Mouse (Mus musculus): ENCODE data around the gene Frmd4b.
"Not testable (repeated sequence)": the region's sequence is repeated elsewhere in the genome, so short reads cannot be mapped to it uniquely, and the experiment has no call there.

The Frmd4b gene

GRCm38 (mm10) chr6:97289316-97289820, 328.0 kb downstream of the Frmd4b start:
- no peak for DNase-seq (ENCODE audit: low read depth)

GRCm38 (mm10) chr6:97288047-97288855, 329.1 kb downstream of the Frmd4b start:
- DNase-seq (ENCODE audit: low read depth), result no peak

- no peak for DNase-seq (ENCODE audit: low read depth)
Observed at GRCm38 (mm10) chr6:97286332-97286731, 331.0 kb downstream of the Frmd4b start.

GRCm38 (mm10) chr6:97283676-97284075, 333.7 kb downstream of the Frmd4b start:
- DNase-seq (ENCODE audit: low read depth), result no peak

GRCm38 (mm10) chr6:97278878-97279277, 338.5 kb downstream of the Frmd4b start:
- no peak for DNase-seq (ENCODE audit: low read depth)

- peak; percentile 34 for DNase-seq (ENCODE audit: low read depth)
Observed at GRCm38 (mm10) chr6:97278014-97278787, 339.1 kb downstream of the Frmd4b start.

- no peak for DNase-seq (ENCODE audit: low read depth)
Observed at GRCm38 (mm10) chr6:97276890-97277497, 340.3 kb downstream of the Frmd4b start.

GRCm38 (mm10) chr6:97276366-97276765, 341.0 kb downstream of the Frmd4b start:
- DNase-seq (ENCODE audit: low read depth), result no peak

GRCm38 (mm10) chr6:97275760-97276159, 341.6 kb downstream of the Frmd4b start:
- no peak for DNase-seq (ENCODE audit: low read depth)

- no peak for DNase-seq (ENCODE audit: low read depth)
Observed at GRCm38 (mm10) chr6:97273777-97274176, 343.6 kb downstream of the Frmd4b start.

GRCm38 (mm10) chr6:97273058-97273710, 344.2 kb downstream of the Frmd4b start:
- DNase-seq (ENCODE audit: low read depth), result no peak

GRCm38 (mm10) chr6:97272349-97272748, 345.0 kb downstream of the Frmd4b start:
- no peak for DNase-seq (ENCODE audit: low read depth)

- no peak for DNase-seq (ENCODE audit: low read depth)
Observed at GRCm38 (mm10) chr6:97269596-97269995, 347.7 kb downstream of the Frmd4b start.

GRCm38 (mm10) chr6:97267132-97267531, 350.2 kb downstream of the Frmd4b start:
- no peak for DNase-seq (ENCODE audit: low read depth)

GRCm38 (mm10) chr6:97266661-97267060, 350.7 kb downstream of the Frmd4b start:
- DNase-seq (ENCODE audit: low read depth), result no peak

- no peak for DNase-seq (ENCODE audit: low read depth)
Observed at GRCm38 (mm10) chr6:97265705-97266104, 351.6 kb downstream of the Frmd4b start.

GRCm38 (mm10) chr6:97265240-97265639, 352.1 kb downstream of the Frmd4b start:
- no peak for DNase-seq (ENCODE audit: low read depth)

GRCm38 (mm10) chr6:97263750-97264149, 353.6 kb downstream of the Frmd4b start:
- not testable (repeated sequence) for DNase-seq (ENCODE audit: low read depth)

- DNase-seq (ENCODE audit: low read depth), result no peak
Observed at GRCm38 (mm10) chr6:97262229-97262628, 355.1 kb downstream of the Frmd4b start.

- not testable (repeated sequence) for DNase-seq (ENCODE audit: low read depth)
Observed at GRCm38 (mm10) chr6:97259926-97260325, 357.4 kb downstream of the Frmd4b start.

- DNase-seq (ENCODE audit: low read depth), result no peak
Observed at GRCm38 (mm10) chr6:97258489-97258888, 358.9 kb downstream of the Frmd4b start.

GRCm38 (mm10) chr6:97252711-97253221, 364.6 kb downstream of the Frmd4b start, which contains the start of gene Lmod3:
Gene Lmod3, minus strand, starts transcription at chr6:97252759.
- DNase-seq (ENCODE audit: low read depth), result no peak
